Mouse (Mus musculus) testis, postnatal 10 days (tissue): ENCODE data around the gene Cnr2.

Experiments
- DNase-seq: peaks from one replicate; pipeline ENCODE4 v3.0.0; 2021; ENCODE audit warnings: low spot score

Cnr2 gene

GRCm38 (mm10) chr4:135906633-135907032, 11.4 kb downstream of the Cnr2 start:
- DNase-seq: no peak

- DNase-seq: no peak
These were observed 14.3 kb downstream of the Cnr2 start for GRCm38 (mm10) chr4:135909326-135910066.

- DNase-seq: no peak
These were observed 16.3 kb downstream of the Cnr2 start for GRCm38 (mm10) chr4:135911531-135911930.

- DNase-seq: no peak
These were observed 17.0 kb downstream of the Cnr2 start for GRCm38 (mm10) chr4:135912164-135912563.

GRCm38 (mm10) chr4:135912835-135913234, 17.6 kb downstream of the Cnr2 start:
- no peak for DNase-seq

- DNase-seq: no peak
These were observed 18.2 kb downstream of the Cnr2 start for GRCm38 (mm10) chr4:135913433-135913832.

- DNase-seq: no peak
These were observed 23.6 kb downstream of the Cnr2 start for GRCm38 (mm10) chr4:135918635-135919279.

- DNase-seq: no peak
These were observed 24.1 kb downstream of the Cnr2 start for GRCm38 (mm10) chr4:135919280-135919639.

- peak; percentile 97 for DNase-seq
These were observed 25.4 kb downstream of the Cnr2 start, which contains the start of gene Fuca1 for GRCm38 (mm10) chr4:135920304-135921241. Gene Fuca1, plus strand, starts transcription at chr4:135920735.

- no peak for DNase-seq
These were observed 26.3 kb downstream of the Cnr2 start for GRCm38 (mm10) chr4:135921257-135922120.

GRCm38 (mm10) chr4:135922190-135922589, 27.0 kb downstream of the Cnr2 start:
- no peak for DNase-seq

- no peak for DNase-seq
These were observed 29.2 kb downstream of the Cnr2 start for GRCm38 (mm10) chr4:135924418-135924817.

- DNase-seq: no peak
These were observed 30.1 kb downstream of the Cnr2 start for GRCm38 (mm10) chr4:135925341-135925740.

- no peak for DNase-seq
These were observed 31.1 kb downstream of the Cnr2 start for GRCm38 (mm10) chr4:135926195-135926808.

- DNase-seq: no peak
These were observed 31.7 kb downstream of the Cnr2 start for GRCm38 (mm10) chr4:135926861-135927260.

GRCm38 (mm10) chr4:135928376-135928775, 33.2 kb downstream of the Cnr2 start:
- no peak for DNase-seq

GRCm38 (mm10) chr4:135929405-135929804, 34.2 kb downstream of the Cnr2 start:
- DNase-seq: no peak

- DNase-seq: no peak
These were observed 34.6 kb downstream of the Cnr2 start for GRCm38 (mm10) chr4:135929828-135930227.

- no peak for DNase-seq
These were observed 35.0 kb downstream of the Cnr2 start for GRCm38 (mm10) chr4:135930239-135930638.

- DNase-seq: no peak
These were observed 36.6 kb downstream of the Cnr2 start for GRCm38 (mm10) chr4:135931832-135932231.
